Mouse (Mus musculus): ENCODE measurements around the gene Prdm11. TPM values are rescaled to one million over a fixed set of nuclear protein-coding genes. Genes with fewer than 3 reads are reported as not detected.

Gene Prdm11
- total and polyA plus RNA-seq, 3 experiments = 33.8 to 122 (median 87.1) TPM

GRCm38 (mm10) chr2:92971069-92971468 lies 74.9 kb downstream of the Prdm11 start:
- DNase-seq (ENCODE audit: low spot score) (peak; percentile 70), ATAC-seq (ENCODE audit: extremely low read depth, insufficient number of reproducible peaks, low FRiP score, poor library complexity, severe bottlenecking) (peak; percentile 57)
- Histone ChIP-seq H3K4me1 (ENCODE audit: insufficient read depth, low read depth, low read length) (peaks cover 78% of the 10 kb centered on the region), H3K27me3 (ENCODE audit: insufficient read depth, low read length) (no peaks in the 10 kb centered on the region), H3K36me3 (replicated peaks) (peaks cover 73% of the 10 kb centered on the region), H3K4me3 (ENCODE audit: low read depth, low read length) (peak overlapping the region; percentile 40; the same call in 1 of the 2 replicates), H3K9me3 (replicated peaks) (peaks cover 18% of the 10 kb centered on the region)
- TF ChIP-seq TAL1 (conservative IDR thresholded peaks at IDR 0.05; ENCODE audit: low read depth, low read length) (no peak), GATA2 (IDR thresholded peaks at IDR 0.05; ENCODE audit: borderline replicate concordance, low read depth, low read length) (no peak), CTCF (IDR thresholded peaks at IDR 0.05; ENCODE audit: low read depth, low read length) (no peak)

DNA sequence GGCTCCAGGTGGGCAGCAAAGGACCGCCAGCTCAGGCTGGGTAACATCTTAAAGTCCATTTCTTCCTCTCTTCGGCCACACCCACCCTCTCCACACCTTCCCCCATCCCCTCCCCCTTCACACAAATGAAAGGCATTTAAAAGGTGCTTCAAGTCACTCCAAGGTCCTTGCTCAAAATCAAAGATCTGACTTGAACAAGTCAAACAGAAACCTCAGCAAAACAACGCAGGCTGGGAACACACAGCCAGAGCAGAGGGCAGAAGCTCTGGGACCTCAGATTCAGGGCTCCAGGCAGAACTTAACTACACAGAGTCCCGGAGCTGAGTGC lies 78.2 kb downstream of the Prdm11 start:
- peaks cover 6% of the 10 kb centered on the region for H3K9me3 ChIP-seq (replicated peaks)
- no peak for ATAC-seq (ENCODE audit: extremely low read depth, insufficient number of reproducible peaks, low FRiP score, poor library complexity, severe bottlenecking)
- TF ChIP-seq TAL1 (conservative IDR thresholded peaks at IDR 0.05; ENCODE audit: low read depth, low read length) (no peak), POLR2AphosphoS5 (IDR thresholded peaks at IDR 0.05; ENCODE audit: insufficient replicate concordance, low read depth, low read length) (no peak)
- DNase-seq (ENCODE audit: low spot score) = no peak
- H3K36me3 ChIP-seq (replicated peaks) = peaks cover 48% of the 10 kb centered on the region
- peaks cover 87% of the 10 kb centered on the region for H3K4me1 ChIP-seq (ENCODE audit: insufficient read depth, low read depth, low read length)
- H3K4me3 ChIP-seq (ENCODE audit: low read depth, low read length) = no peak overlapping the region
- no peaks in the 10 kb centered on the region for H3K27me3 ChIP-seq (ENCODE audit: insufficient read depth, low read length)

- peaks cover 81% of the 10 kb centered on the region for H3K4me1 ChIP-seq (ENCODE audit: insufficient read depth, low read depth, low read length)
- TF ChIP-seq CTCF (IDR thresholded peaks at IDR 0.05; ENCODE audit: low read depth, low read length) = no peak
- no peak for TF ChIP-seq GATA2 (IDR thresholded peaks at IDR 0.05; ENCODE audit: borderline replicate concordance, low read depth, low read length)
- no peak for TF ChIP-seq GATA1 (IDR thresholded peaks at IDR 0.05; ENCODE audit: borderline replicate concordance, low read length)
- TF ChIP-seq TAL1 (conservative IDR thresholded peaks at IDR 0.05; ENCODE audit: low read depth, low read length) = no peak
- TF ChIP-seq POLR2AphosphoS5 (IDR thresholded peaks at IDR 0.05; ENCODE audit: insufficient replicate concordance, low read depth, low read length) = no peak
- H3K9me3 ChIP-seq (replicated peaks) = 0 out of 2 replicates have a peak, but pooled peaks cover 2% of the 10 kb centered on the region
- H3K4me3 ChIP-seq (ENCODE audit: low read depth, low read length) = peak overlapping the region; percentile 28; the same call in 1 of the 2 replicates
- H3K27me3 ChIP-seq (ENCODE audit: insufficient read depth, low read length) = no peaks in the 10 kb centered on the region
- DNase-seq (ENCODE audit: low spot score) = no peak
- peaks cover 42% of the 10 kb centered on the region for H3K36me3 ChIP-seq (replicated peaks)
- no peak for ATAC-seq (ENCODE audit: extremely low read depth, insufficient number of reproducible peaks, low FRiP score, poor library complexity, severe bottlenecking)
Observed at GRCm38 (mm10) chr2:92967032-92967838, 78.7 kb downstream of the Prdm11 start.

DNA sequence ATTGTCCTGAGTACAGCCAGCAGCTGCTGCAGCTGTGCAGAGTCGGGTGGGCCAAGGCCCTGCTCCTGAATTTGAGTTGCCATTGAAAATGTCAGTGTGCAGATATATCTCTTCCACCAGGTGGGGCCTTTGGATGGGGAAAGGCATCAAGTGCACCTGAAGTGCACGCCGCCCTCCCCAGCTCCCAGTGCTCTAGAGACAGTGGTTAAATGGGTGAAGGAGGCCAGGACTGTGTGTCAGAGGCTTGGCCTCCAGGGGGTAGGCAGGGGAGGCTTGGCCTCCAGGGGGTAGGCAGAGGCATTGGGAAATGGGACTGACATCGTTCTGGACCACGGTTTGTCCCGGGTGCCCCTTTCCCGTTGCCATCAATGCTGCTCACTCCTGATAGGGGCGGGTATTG lies 79.7 kb downstream of the Prdm11 start:
- TF ChIP-seq CTCF (IDR thresholded peaks at IDR 0.05; ENCODE audit: low read depth, low read length) (no peak), TAL1 (conservative IDR thresholded peaks at IDR 0.05; ENCODE audit: low read depth, low read length) (no peak)
- no peak for DNase-seq (ENCODE audit: low spot score)
- no peak for ATAC-seq (ENCODE audit: extremely low read depth, insufficient number of reproducible peaks, low FRiP score, poor library complexity, severe bottlenecking)
- peak overlapping the region; percentile 4; the same call in 1 of the 2 replicates for H3K4me3 ChIP-seq (ENCODE audit: low read depth, low read length)
- no peaks in the 10 kb centered on the region for H3K27me3 ChIP-seq (ENCODE audit: insufficient read depth, low read length)
- H3K36me3 ChIP-seq (replicated peaks) = peaks cover 38% of the 10 kb centered on the region
- 0 out of 2 replicates have a peak, but pooled peaks cover 2% of the 10 kb centered on the region for H3K9me3 ChIP-seq (replicated peaks)
- H3K4me1 ChIP-seq (ENCODE audit: insufficient read depth, low read depth, low read length) = peaks cover 72% of the 10 kb centered on the region

DNA sequence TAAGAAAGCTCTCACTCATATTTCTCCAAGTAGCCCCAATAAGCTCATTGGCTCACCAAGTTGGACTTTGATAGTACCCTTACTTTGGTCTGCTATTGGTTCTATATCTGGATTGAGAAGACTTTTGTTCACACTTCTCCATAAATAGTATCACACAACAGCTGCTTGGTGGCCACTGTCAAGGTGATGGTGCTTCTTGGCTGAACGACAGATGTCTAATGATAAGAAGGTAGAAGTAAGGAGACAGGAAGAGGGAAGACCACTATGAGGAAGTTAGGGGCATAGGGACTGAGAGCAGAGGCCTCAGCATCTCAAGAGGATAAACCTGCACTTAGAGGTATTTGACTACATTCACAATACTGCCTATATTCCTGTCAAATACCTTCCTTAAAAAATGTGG lies 81.6 kb downstream of the Prdm11 start:
- peaks cover 29% of the 10 kb centered on the region for H3K36me3 ChIP-seq (replicated peaks)
- 0 out of 2 replicates have a peak, but pooled peaks cover 2% of the 10 kb centered on the region for H3K9me3 ChIP-seq (replicated peaks)
- H3K4me1 ChIP-seq (ENCODE audit: insufficient read depth, low read depth, low read length) = peaks cover 55% of the 10 kb centered on the region
- DNase-seq (ENCODE audit: low spot score) (no peak), ATAC-seq (ENCODE audit: extremely low read depth, insufficient number of reproducible peaks, low FRiP score, poor library complexity, severe bottlenecking) (peak; percentile 19; the same call in 1 of the 2 replicates)
- H3K27me3 ChIP-seq (ENCODE audit: insufficient read depth, low read length) = no peaks in the 10 kb centered on the region
- no peak overlapping the region for H3K4me3 ChIP-seq (ENCODE audit: low read depth, low read length)
- TF ChIP-seq TAL1 (conservative IDR thresholded peaks at IDR 0.05; ENCODE audit: low read depth, low read length) (peak; percentile 43), POLR2AphosphoS5 (IDR thresholded peaks at IDR 0.05; ENCODE audit: insufficient replicate concordance, low read depth, low read length) (no peak)

GRCm38 (mm10) chr2:92958640-92959039 lies 87.3 kb downstream of the Prdm11 start:
- no peak for TF ChIP-seq POLR2AphosphoS5 (IDR thresholded peaks at IDR 0.05; ENCODE audit: insufficient replicate concordance, low read depth, low read length)
- TF ChIP-seq GATA1 (IDR thresholded peaks at IDR 0.05; ENCODE audit: borderline replicate concordance, low read length) = no peak
- TF ChIP-seq GATA2 (IDR thresholded peaks at IDR 0.05; ENCODE audit: borderline replicate concordance, low read depth, low read length) = no peak
- TF ChIP-seq TAL1 (conservative IDR thresholded peaks at IDR 0.05; ENCODE audit: low read depth, low read length) = no peak
- no peak for TF ChIP-seq CTCF (IDR thresholded peaks at IDR 0.05; ENCODE audit: low read depth, low read length)
- H3K4me1 ChIP-seq (ENCODE audit: insufficient read depth, low read depth, low read length) = peaks cover 38% of the 10 kb centered on the region
- H3K4me3 ChIP-seq (ENCODE audit: low read depth, low read length) = no peak overlapping the region
- H3K27me3 ChIP-seq (ENCODE audit: insufficient read depth, low read length) = no peaks in the 10 kb centered on the region
- H3K36me3 ChIP-seq (replicated peaks) = no peaks in the 10 kb centered on the region
- DNase-seq (ENCODE audit: low spot score) = no peak
- 0 out of 2 replicates have a peak, but pooled peaks cover 4% of the 10 kb centered on the region for H3K9me3 ChIP-seq (replicated peaks)
- no peak for ATAC-seq (ENCODE audit: extremely low read depth, insufficient number of reproducible peaks, low FRiP score, poor library complexity, severe bottlenecking)

DNA sequence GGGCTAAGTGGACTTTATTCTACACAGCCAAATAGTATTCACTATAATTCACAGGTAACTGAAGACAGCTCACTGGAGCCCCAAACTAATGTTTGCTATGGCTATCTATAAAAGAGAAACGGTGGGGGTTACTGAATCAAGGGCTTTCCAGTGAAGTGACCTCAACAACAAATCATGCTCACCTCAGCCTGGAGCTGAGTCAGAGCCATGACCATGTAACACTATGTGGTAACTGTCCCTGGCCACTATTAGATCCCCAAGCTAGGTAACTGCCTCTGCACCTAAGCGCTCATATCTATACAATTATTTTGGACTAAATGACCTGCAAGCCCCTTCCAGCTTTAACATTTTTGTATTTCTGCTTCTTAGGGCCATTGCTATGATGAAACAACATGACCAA lies 89.0 kb downstream of the Prdm11 start:
- no peak overlapping the region for H3K4me3 ChIP-seq (ENCODE audit: low read depth, low read length)
- ATAC-seq (ENCODE audit: extremely low read depth, insufficient number of reproducible peaks, low FRiP score, poor library complexity, severe bottlenecking) = no peak
- H3K27me3 ChIP-seq (ENCODE audit: insufficient read depth, low read length) = no peaks in the 10 kb centered on the region
- 0 out of 2 replicates have a peak, but pooled peaks cover 4% of the 10 kb centered on the region for H3K9me3 ChIP-seq (replicated peaks)
- no peaks in the 10 kb centered on the region for H3K36me3 ChIP-seq (replicated peaks)
- H3K4me1 ChIP-seq (ENCODE audit: insufficient read depth, low read depth, low read length) = peaks cover 44% of the 10 kb centered on the region
- DNase-seq (ENCODE audit: low spot score) = no peak
- no peak for TF ChIP-seq CTCF (IDR thresholded peaks at IDR 0.05; ENCODE audit: low read depth, low read length)
- no peak for TF ChIP-seq GATA2 (IDR thresholded peaks at IDR 0.05; ENCODE audit: borderline replicate concordance, low read depth, low read length)
- TF ChIP-seq TAL1 (conservative IDR thresholded peaks at IDR 0.05; ENCODE audit: low read depth, low read length) = no peak
- no peak for TF ChIP-seq POLR2AphosphoS5 (IDR thresholded peaks at IDR 0.05; ENCODE audit: insufficient replicate concordance, low read depth, low read length)
- no peak for TF ChIP-seq GATA1 (IDR thresholded peaks at IDR 0.05; ENCODE audit: borderline replicate concordance, low read length)

All from G1E (cell line).